Mouse (Mus musculus): ENCODE results near the gene 1700001F09Rik.
"Not testable (repeated sequence)": the region's sequence is repeated elsewhere in the genome, so short reads cannot be mapped to it uniquely, and the experiment has no call there.

Gene 1700001F09Rik

GRCm38 (mm10) chr14:43347711-43348110 lies at the start of gene 1700001F09Rik:
1700001F09Rik (minus strand) TSS chr14:43347811.
- DNase-seq (ENCODE audit: low spot score in 2 of 2) = not testable (repeated sequence)

DNA sequence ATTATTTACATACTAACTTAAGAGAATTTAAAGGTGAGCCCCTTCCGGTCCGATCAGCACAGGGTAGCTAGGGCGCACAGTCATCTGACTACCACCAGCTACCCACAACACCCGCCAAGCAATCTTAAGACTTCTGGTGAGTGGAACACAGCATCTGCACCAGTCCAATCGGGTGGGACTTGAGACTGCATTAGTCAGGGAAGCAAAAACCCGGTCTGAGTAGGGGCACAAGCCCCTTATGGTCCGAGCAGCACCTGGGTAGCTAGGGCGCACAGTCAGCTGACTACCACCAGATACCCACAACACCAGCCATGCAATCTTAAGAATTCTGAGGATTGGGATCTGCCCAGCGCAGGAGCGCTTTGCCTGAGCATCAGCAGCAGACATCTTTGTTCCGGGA lies 14.1 kb upstream of the 1700001F09Rik start:
- not testable (repeated sequence) for DNase-seq (ENCODE audit: low spot score in 2 of 2)

GRCm38 (mm10) chr14:43359246-43359645 lies 11.6 kb upstream of the 1700001F09Rik start:
- not testable (repeated sequence) for DNase-seq (ENCODE audit: low spot score in 2 of 2)

DNA sequence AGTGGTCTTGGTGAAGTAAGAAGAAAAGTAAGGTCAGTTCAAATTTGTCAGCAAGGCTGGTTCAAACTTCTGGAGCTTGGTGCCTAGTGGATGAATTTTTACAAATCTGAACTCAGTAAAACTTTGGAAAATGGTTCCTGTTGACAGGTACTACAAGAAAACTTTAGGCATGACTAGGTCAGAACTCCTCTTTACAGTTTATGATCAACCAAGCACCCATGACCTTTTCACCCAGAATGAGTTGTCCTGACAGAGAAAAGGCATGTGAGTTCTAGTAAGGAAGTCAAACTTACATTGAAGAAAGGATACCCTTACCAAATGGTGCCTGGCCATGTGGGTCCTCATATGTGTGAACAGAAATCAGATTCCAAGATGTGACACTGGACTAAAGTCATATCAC lies 9.9 kb upstream of the 1700001F09Rik start:
- not testable (repeated sequence) for DNase-seq (ENCODE audit: low spot score in 2 of 2)

- DNase-seq (ENCODE audit: low spot score in 2 of 2) = not testable (repeated sequence)
Measured at GRCm38 (mm10) chr14:43352944-43353343, 5.3 kb upstream of the 1700001F09Rik start.

- DNase-seq (ENCODE audit: low spot score in 2 of 2) = not testable (repeated sequence)
Measured at GRCm38 (mm10) chr14:43337646-43338045, 10.0 kb downstream of the 1700001F09Rik start.

DNA sequence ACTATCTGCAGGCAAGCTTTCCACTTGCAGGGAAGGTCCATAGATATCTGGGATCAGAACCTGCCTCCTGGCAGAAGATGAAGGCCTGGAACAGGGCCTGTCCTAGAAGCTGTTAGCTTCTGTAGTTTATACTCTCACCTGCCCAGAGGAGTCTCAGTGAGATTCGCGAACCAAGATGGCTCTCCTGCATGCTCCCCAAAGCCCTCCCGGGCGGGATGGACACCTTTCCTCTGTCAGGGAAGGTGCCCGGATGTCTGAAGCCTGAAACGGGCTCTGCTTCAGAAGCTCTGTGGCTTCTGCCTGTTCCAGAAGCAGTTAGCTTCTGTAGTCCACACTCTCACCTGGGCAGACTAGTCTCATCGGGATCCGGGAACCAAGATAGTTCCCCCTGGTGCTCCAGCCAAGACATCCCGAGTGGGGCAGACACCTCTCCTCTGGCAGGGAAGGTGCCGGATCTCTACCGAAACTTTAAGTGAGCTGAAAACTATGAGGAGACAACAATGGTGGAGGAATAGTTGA lies 16.2 kb downstream of the 1700001F09Rik start:
- not testable (repeated sequence) for DNase-seq (ENCODE audit: low spot score in 2 of 2)

DNA sequence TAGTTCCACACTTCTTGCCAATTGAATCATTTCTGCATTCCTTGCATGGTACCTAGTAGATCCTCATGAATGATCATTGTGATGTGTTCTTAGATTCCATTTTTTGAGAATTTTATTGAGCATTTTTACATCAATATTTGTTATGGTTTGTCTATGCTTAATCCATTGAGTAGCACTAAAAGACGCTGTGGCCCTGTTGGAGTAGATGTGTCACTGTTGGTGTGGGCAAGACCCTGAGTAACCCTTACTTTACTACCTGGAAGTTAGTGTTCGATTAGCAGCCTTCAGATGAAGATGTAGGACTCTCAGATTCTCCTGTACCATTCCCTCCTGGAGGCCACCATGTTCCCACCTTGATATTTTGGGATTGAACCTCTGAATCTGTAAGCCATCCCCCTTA lies 19.0 kb downstream of the 1700001F09Rik start:
- DNase-seq (ENCODE audit: low spot score in 2 of 2) = not testable (repeated sequence)

- DNase-seq (ENCODE audit: low spot score in 2 of 2) = not testable (repeated sequence)
Measured at GRCm38 (mm10) chr14:43319516-43319915, 28.1 kb downstream of the 1700001F09Rik start.

DNA sequence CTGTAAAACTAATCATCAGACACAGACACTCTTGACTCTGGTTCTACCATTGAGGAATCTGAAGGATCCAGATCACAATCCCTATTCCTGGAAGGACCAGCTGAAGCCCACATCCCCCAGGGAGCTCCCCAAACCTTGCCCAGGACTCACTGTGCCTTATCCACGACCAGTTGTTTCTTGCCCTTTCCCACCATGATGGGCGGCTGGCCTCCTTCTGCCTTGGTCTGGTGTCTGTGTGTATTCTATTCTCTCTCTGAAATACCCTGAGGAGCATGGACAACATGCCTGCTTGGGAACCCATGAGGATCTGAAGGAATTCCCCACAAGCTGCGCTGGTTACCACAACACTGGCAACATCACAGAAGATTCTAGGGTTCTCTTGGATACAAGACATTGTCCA lies 54.1 kb downstream of the 1700001F09Rik start, which contains the start of gene Gm8127:
TSS of gene Gm8127 (minus strand) at position 330 of the 400 bp plus-strand sequence.
- not testable (repeated sequence) for DNase-seq (ENCODE audit: low spot score in 2 of 2)
